Mouse (Mus musculus) erythroblast, adult 5-6 weeks (primary cell): ENCODE data around the gene Boc. TPM values are rescaled to one million over a fixed set of nuclear protein-coding genes. Genes with fewer than 3 reads are reported as not detected.

Experiments
- ATAC-seq: replicated peaks from 2 replicates; pipeline ENCODE4 v1.8.0; 2016; ENCODE audit warnings: moderate number of reproducible peaks, mild to moderate bottlenecking, moderate TSS enrichment, inconsistent platforms; ENCODE audit not compliant: poor library complexity, low FRiP score, severe bottlenecking
- total RNA-seq, 2 experiments: library from RNA; stranded (forward) in 1 of 2; stranded (reverse) in 1 of 2; fragments of 150-400 nt in 1 of 2; fragments of 200-764, 138-1000 nt in 1 of 2; gene quantifications; 2 replicates each; pipeline versions ENCODE4 v1.2.3 to v1.2.4; 2015 to 2017; ENCODE audit warnings: low replicate concordance in 2 of 2

Boc gene
- total RNA-seq (2015; ENCODE audit: low replicate concordance) (not detected in 2 replicates), total RNA-seq (2017; ENCODE audit: low replicate concordance) (not detected in 2 replicates)

DNA sequence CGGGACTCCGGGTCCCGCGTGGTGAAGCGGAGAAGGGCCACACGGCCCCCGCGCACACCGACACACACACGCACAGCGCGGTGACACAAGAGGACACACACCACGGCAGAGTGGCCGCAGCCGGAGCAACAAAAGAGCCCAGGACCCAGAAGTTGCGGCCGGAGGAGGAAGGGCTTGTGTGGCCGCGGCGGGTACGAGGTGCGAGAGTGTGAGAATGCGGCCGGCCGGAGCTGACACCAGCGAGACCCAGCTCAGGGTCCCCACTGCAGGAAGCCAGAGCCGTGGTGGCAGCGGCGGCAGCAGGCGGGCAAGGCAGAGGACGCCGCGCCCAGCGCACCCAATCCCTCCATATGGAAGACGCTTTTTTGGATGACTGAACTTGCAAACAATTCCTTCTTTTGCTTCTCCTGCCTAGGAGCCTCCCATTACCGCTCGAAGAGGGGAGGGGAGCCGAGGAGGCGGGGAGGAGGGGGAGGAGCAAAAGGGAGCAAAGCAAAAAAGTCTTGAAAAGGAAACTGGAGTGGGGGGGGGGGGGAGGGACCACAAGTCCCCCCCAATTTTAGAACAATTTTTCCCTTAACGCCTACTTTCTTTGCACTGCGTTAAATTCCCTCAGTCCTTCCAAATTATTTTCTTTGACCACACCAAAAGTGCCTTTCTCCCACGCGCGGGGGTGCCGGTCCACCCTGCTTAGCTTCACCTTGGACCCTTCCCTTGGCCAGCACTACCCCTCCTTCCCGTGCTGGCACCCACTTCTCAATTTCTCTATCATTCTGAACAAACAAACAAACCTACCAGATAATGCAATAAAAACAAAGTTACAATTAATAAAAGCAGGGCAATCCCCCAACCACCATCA is at the start of gene Boc:
Boc (minus strand) TSS at position 427 of the 859 bp plus-strand sequence.
- no peak for ATAC-seq

DNA sequence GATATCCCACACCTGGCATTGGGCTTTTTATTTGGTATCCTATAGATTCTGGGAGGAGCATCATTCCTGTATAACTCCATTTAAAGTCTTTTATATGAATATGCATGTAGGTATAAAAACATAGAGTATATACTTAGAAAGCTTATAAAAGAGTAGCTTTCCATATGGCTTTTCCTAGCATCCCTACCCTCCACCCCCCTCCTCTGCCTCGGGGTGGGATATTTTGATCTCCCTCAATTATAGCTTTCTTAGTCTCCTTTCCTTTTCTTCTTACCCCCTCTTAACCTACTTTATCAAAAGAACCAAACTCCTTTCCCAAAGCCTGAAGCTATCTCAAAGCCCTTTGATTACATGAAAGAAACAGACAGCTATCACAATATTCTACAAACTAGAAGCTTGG is 47.9 kb upstream of the Boc start:
- no peak for ATAC-seq

DNA sequence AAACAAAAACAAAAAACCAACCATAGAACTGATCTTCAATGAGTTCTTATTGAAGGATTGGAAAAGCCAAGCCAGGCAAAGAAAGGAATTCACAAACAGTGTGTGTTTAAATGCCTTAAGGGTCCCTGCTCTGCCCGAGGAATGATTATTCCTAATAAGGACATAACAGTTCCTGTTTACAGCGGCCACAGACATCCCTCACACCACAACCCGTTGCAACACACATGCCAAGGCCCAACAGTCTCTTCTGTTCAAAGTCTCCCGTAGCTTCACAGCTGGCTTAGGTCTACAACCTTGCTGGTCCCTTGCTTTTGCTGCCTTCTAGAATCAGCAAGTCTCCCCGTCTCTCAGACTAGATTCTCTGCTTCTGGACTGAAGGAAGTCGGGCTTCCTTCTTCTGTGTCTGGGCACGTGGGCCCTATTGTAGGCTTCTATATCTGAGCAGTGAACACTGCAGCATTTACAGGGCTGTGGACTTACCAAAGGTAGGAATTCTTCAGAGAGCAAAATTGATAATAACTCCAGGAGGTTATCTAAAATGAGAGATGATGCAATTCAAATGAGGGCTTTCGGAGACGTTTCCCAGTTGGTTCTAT is 45.4 kb upstream of the Boc start:
- no peak for ATAC-seq

DNA sequence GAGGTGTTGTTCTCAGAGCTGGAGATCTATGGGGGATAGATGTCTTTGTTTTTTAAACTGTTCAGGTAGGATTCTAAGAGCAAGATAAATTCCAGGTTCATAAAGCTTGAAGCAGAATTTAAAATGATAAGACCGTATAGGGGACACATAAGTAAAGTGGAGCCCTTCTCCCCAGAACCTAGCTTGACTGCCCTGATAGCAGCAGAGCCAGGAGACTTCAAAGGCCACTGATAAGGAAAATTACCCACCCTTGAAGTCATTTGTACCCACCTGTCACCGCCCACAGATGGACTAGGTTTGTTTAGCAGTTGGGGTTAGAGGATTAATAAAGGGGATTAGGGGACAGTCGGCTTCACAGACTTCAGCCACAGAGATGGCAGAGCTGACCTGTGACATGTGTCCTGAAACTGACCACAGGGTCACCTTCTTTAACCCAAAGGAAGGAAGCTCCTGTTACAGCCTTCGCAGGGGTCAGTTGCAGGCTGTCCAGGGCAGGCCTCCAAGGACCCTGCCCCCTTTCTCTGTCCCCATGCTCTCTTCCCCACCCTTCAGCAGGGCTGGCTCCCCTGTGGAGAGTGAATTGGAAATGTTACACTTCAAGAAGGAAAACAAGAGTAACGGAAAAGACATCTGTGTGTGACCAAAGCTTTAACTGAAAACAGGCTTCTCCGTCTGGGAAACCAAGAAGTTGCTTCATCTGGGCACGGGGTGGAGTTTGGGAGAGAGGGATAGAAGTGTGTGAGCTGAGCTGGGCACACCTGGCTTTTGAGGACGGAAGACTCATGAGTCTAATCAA is 43.5 kb upstream of the Boc start:
- ATAC-seq = no peak

DNA sequence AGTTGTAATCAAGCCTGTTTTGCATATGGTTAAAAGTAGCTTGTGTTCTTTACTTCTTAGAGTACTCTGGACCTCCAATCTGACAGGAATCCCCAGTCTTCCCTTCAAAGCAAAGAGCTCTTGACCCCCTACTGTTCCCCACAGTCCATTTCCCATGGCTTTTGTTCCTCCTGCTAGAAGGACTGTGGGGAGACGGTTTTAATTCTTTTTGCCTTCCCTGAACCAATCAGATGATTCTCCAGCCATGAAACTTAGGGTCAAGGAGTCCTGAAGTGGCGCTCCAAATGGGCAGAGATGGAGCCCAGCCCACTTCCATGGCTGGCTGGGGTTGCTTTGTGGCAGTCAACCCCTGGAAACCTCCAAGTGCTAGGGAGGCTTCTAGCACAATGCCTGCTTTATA is 42.5 kb upstream of the Boc start:
- no peak for ATAC-seq

DNA sequence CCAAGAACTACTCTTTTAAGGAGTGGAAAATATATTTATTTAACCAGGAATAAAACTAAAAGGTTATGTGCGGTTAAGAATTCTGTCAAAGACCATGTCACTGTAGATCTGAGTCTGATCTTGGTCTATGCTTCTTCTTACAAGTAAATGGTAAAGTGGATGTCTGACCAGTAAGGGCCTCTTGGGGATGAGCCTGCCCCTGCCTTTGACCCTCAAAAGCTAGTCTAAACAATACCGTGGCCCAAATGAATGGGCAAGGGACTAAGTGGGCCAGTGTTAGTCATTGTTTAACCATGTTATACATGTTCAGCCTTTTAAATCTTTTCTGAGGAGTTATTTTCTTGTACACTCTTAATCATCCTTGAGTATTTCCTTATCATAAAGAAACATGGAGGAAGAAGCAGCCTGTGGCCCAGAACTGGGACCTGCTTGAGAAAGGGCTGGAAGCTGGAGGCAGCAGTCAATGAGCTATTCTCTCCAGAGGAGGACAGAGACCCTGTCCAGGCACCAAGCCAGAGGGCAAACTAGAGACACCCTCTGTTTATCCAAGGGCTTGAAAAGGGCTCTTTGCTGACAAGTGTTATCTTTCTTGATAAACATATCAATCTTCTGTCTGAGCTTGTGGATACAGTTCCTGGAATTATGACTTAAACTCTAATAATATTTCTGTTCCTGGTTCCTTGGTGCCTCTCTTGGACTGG is 38.6 kb upstream of the Boc start:
- ATAC-seq = no peak

DNA sequence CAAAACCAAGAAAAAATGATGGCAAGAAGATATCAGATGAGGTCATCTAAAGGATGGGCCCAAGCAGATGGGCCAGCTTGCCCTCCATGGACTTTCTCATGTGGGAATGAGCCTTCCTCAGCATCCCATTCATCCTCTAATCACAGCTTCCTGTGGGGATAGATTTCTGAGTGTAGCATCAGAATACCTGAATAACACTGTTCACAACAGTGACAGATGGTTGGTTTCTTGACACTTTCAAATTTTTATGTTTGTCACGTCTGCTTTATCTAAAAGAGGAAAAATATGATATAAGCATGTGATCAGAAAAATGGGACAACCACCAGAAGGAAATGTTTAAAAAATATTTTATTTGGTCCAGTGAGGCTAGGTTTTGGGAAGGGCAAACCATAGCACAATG is 30.8 kb upstream of the Boc start:
- no peak for ATAC-seq

DNA sequence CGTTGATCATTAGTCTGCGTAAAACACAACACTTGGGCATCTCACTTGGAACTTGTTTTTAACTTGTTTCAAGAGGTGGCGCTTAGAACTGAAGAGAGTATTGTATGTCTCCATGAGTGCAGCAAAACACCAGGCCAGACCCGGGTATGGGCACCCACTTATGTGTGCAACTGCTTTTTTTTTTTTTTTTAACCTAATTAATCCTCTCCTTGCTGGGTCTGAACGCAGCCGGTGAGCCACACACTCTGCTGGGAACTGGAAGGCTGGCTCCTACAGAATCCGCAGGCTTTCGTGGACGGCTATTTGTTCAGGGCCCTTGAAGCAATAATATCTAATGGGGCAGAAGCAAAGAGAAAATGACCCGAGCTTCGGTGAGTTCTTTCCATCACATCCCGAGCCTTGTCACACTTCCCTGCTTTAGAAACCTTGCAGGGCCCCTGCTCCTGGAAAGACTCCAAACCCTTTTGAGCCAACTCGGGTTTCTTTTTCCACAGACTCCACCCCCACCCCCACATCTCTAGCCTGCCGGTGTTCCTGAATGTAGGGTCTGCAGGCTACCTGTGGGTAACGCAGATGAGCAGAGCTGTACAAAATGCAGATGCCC is 20.8 kb upstream of the Boc start:
- ATAC-seq = no peak

DNA sequence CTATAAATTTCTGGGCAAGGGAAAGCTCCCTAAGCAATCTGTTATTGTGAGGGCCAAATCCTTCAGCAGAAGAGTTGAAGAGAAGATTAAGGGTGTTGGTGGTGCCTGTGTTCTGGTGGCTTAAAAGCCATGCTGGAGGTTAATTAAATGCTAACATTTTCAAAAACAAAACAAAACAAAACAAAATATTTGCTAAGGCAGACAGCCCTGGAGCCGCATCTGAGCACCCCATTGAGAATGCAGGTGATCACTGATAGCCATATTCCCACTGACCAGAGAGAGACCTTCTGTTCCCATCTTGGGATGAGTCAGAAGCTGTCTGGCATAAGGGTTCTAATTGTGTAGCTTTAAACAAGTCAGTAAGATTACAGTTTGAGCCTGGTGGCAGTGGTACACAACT is 19.9 kb upstream of the Boc start:
- no peak for ATAC-seq

DNA sequence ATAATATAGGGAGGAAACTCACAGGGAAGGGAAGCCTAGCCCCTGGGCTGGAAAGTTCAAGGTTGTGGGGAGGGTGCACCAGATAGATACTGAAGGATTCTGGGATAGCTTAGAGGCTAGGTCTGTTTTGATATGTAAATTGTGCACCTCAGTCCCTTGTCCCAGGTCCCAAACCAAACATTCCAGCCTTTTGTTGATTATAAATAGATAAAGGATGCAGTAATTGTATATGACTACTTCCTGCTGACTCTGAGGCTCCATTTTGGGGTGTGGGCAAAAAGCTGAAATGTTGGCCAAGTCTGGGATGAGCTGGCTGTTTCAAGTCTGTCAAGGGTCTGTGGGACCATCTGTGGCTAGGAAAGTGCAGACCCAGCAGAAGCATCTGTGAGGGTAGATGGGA is 9.4 kb upstream of the Boc start:
- ATAC-seq = no peak

DNA sequence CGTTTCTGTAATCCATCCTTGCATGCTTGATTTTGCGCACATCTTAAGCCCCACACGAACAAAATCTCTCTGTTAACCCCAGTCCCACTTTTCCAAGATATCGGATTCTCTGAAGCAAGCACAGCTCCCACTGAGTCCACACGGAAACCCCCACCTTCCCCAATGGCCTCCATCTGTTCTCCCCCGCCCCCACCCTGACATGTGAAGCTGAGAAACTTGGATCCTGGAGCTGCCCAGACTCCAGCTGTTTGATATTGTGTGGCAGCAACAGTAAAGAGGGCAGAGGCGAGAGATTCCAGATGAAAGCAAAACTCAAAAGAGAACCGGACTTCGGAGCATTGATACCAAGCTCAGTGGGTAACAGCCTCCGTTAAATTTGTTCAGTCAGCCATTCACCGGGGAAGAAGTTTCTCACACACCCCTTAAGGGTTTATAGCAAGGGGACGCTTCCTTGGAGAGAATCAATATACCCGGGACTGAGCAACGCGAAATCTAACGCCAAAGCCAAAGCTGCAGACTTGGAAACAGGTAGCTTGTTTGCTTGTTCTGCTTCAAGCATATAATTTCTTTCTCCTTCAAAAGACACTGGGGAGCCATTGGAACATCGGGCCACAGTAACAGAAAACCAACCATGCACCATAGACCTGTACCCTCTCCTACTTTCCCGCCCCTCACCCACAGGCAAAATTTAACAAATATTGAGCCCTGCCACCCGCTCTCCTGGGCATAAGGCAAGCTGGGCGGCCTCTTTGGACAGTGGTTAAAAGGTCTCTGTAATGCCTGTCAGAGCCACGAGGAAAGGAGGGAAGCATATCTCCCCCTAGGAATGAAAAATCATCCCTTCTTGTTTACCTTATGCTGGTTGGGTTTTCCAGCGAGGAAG is 6.9 kb upstream of the Boc start:
- ATAC-seq = no peak

DNA sequence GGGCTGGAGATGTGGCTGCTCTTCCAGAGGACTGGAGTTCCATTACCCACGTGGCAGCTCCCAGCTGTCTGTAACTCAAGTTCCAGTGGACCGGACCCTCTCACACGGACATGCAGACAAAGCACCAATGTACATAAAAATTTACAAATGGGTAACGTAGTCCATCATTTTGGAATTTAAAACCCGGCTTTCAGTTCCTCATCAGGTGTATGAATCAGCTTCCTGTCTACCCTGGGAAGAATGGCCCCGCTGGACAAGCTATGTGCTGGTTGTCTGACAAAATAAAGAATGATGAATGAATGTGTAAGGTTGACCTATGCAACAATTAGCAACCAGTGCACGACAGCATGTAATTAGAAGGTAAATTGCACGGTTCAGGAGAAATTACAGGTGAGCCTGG is 5.7 kb upstream of the Boc start:
- no peak for ATAC-seq

DNA sequence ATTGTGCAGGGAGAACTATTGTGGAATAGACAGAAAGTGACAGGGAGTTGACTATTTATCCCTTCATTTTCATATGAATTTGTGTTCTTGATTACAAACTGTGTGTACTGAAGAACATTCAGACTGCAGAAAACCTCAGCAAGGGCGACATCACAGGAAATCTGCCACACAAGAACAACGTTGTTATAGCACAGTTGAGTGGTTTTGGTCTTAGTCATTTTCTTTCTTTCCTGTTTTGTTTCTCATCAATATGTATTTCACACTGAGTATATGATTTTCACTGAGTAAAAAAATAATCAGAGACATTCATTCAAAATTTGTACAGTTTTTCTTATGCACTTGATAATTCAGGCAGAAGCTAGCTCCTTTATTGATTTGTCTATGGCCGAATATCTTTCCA is 3.4 kb upstream of the Boc start:
- no peak for ATAC-seq

DNA sequence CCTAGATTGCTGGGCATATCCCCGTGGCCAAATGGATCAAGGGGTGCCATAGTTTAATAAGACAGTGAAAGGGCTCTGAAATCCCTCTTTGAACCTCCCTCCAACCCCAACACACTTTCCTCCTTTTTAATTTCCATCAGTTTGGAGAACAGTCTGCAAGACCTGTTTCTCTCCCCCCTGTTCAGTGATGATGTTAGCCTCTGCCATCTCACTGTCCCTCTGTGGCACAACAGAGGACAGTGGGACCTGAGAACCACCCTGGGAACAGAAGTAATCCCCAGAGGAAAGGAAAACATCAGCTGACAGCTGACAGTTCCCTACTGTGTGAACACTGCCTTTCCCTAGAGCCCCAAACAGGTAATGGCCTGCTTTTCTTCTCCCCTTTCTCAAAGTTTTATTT is 1.5 kb upstream of the Boc start:
- ATAC-seq = no peak

DNA sequence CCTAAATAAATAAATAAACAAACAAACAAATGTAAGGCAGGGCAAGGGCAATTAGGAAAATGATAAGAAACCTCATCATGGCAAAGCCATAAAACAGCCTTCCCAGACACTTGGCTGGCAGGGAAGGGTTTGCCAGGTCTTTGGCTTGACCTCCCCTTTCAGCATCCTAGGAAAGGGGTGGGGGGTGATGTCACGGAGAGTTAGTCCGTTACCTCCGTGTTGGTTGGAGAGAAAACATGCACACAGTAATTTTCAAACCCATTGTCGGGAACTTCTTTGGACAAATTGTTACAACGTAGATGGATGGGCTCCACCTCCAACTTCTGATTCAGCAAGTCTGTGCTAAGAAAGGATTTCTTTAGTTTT is 616 bp upstream of the Boc start:
- no peak for ATAC-seq

DNA sequence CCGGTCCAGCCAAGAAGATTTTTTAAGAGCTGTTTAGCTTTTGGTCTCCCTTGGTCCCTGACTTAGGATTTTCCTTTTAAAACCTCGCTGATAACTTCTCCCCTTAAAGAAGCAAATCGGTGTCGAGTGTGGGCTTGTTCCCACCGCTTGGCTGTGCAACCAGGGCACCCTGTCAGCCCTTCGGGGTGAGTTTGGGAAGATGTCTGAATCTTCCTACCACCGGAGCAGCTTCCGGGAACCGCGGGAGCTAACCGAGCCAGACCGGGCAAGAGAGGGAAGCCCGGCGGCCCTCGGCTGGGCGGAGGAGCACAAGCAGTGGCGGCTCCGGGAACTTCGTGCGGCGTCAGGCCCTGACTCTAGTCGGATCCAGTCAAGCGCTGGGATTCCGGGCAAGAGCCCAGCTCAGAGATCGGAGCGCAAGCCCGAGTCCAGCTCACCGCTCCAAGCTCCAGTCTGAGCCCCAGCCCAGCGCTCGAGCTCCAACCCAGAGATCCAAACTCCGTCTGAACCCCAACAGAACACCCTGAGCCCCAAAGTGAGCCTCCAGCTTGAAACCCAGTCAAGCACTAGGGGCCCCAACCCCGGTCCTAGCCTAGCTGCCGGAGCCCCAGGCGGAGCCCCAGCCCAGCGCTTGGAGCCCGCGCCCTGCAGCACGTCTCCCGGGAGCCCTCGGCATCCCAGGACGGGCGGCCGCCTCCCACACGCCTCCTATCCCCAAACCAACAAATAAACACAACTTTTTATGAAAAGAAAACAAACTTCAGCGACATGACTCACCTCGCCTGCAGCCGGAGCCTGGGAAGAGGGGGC is 831 bp downstream of the Boc start:
- no peak for ATAC-seq

DNA sequence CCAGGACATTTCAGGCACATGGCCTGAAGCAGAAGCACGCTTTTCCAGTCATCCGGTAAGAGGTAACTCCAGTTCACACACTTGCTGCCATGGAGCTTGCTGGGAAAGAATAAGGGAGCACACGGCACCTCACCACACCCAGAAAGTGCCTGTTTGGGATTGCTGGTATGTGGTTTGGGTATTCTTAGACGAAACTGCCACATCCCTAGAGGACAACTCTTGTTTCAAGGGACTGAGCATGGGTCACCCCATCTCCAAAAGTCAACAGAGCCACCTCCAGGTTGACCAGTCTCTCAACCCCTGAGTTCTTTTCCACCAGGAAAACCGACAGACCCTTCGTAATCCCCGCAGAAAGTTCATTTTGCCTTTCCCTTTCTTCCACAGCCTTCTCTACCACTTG is 1.6 kb downstream of the Boc start:
- no peak for ATAC-seq
